Comparison of ENCODE assay signal across 13 mouse cellular contexts in genomic region chr7:124907233-124907632, GRCm38 (mm10).
DNase-seq lines count a peak whose midpoint lies in the region; TF ChIP-seq lines count a peak whose summit lies in the region.
"Had no signal": no experiment of that assay in that cellular context is flagged by ENCODE, and none has a peak within 500 bp of the region (broad histone marks: within the 10 kb centered on the region; RNA-seq: fewer than 3 reads in every experiment).

No protein-coding gene starts in this region.

- no peak for TF ChIP-seq POLR2A in brain, embryonic 14.5 days (IDR thresholded peaks at IDR 0.05; ENCODE audit: borderline replicate concordance, extremely low read depth, insufficient read depth, insufficient read length, poor library complexity, severe bottlenecking)

- no peak for TF ChIP-seq CTCF in gastrocnemius, adult 2 months (IDR thresholded peaks at IDR 0.05)
- no peak for TF ChIP-seq CTCF in brain, embryonic 14.5 days (IDR thresholded peaks at IDR 0.05; ENCODE audit: borderline replicate concordance, extremely low read depth, insufficient read depth, insufficient read length)

- H3K4me3 ChIP-seq in gastrocnemius, adult 2 months: no peak overlapping the region
- H3K4me3 ChIP-seq: forebrain, embryonic 12.5 days had no signal

- peak overlapping the region; percentile 17 for H3K27ac ChIP-seq in gastrocnemius, adult 2 months
- H3K27ac ChIP-seq: forebrain, embryonic 12.5 days had no signal

- intact Hi-C loops in gastrocnemius, adult 2 months (cut with DNase I): no loop called here
- intact Hi-C loops in gastrocnemius, postnatal 14 days (cut with DNase I; ENCODE audit: low total_unique reads): no loop called here
- intact Hi-C loops in left cerebral cortex, postnatal 4 days (cut with DNase I): no loop called here
- intact Hi-C loops in left cerebral cortex, postnatal 36 days (cut with DNase I): no loop called here

- peak; percentile 48 for DNase-seq in gastrocnemius, adult 2 months
- DNase-seq in gastrocnemius, postnatal 14 days: no peak
- DNase-seq in left cerebral cortex, adult 11 months (ENCODE audit: low spot score): peak; percentile 53
- DNase-seq in left cerebral cortex, postnatal 4 days: no peak
- peak; percentile 15 for DNase-seq in brain, embryonic 14.5 days (ENCODE audit: low read depth)
- peak; percentile 40 to 42 for DNase-seq in left cerebral cortex, postnatal 36 days (ENCODE audit: low spot score in 2 of 2)
- no peak for DNase-seq in kidney, postnatal 36 days
- DNase-seq in spleen, adult 12 weeks (ENCODE audit: low spot score): no peak
- DNase-seq: cerebellum, adult 9-10 months; kidney, postnatal 14 days; lung, embryonic 14.5 days; thymus, postnatal 14 days had no signal

Comparison
In these comparisons a context has a peak if more than half of its experiments do, and no peak if none do; other contexts are left out.
1. DNase-seq: peak in gastrocnemius, adult 2 months (single experiment), left cerebral cortex, adult 11 months (single experiment), brain, embryonic 14.5 days (single experiment) and left cerebral cortex, postnatal 36 days (2 of 2); none in gastrocnemius, postnatal 14 days (single experiment), left cerebral cortex, postnatal 4 days (single experiment), kidney, postnatal 36 days (0 of 2) and spleen, adult 12 weeks (single experiment).